Mouse (Mus musculus): Measurements from ENCODE around the gene Efna5. TPM values are rescaled to one million over a fixed set of nuclear protein-coding genes. Genes with fewer than 3 reads are reported as not detected.

Efna5 gene
- total RNA-seq, 2 experiments from 2014 or later: 16.2 to 18.2 TPM

- DNase-seq (ENCODE audit: low spot score in 2 of 2): no peak
Measured at GRCm38 (mm10) chr17:62857275-62857674, 23.8 kb downstream of the Efna5 start.

GRCm38 (mm10) chr17:62853741-62854140 is 27.4 kb downstream of the Efna5 start:
- no peak for DNase-seq (ENCODE audit: low spot score in 2 of 2)

GRCm38 (mm10) chr17:62852822-62853608 is 28.1 kb downstream of the Efna5 start:
- no peak for DNase-seq (ENCODE audit: low spot score in 2 of 2)

GRCm38 (mm10) chr17:62851268-62851667 is 29.8 kb downstream of the Efna5 start:
- no peak for DNase-seq (ENCODE audit: low spot score in 2 of 2)

- DNase-seq (ENCODE audit: low spot score in 2 of 2): no peak
Measured at GRCm38 (mm10) chr17:62850603-62851002, 30.5 kb downstream of the Efna5 start.

- no peak for DNase-seq (ENCODE audit: low spot score in 2 of 2)
Measured at GRCm38 (mm10) chr17:62849676-62850075, 31.4 kb downstream of the Efna5 start.

- no peak for DNase-seq (ENCODE audit: low spot score in 2 of 2)
Measured at GRCm38 (mm10) chr17:62845656-62846055, 35.5 kb downstream of the Efna5 start.

- no peak for DNase-seq (ENCODE audit: low spot score in 2 of 2)
Measured at GRCm38 (mm10) chr17:62844329-62844728, 36.8 kb downstream of the Efna5 start.

- DNase-seq (ENCODE audit: low spot score in 2 of 2): no peak
Measured at GRCm38 (mm10) chr17:62837336-62837735, 43.8 kb downstream of the Efna5 start.

- no peak for DNase-seq (ENCODE audit: low spot score in 2 of 2)
Measured at GRCm38 (mm10) chr17:62836598-62837106, 44.5 kb downstream of the Efna5 start.

GRCm38 (mm10) chr17:62832550-62833127 is 48.5 kb downstream of the Efna5 start:
- DNase-seq (ENCODE audit: low spot score in 2 of 2): no peak

GRCm38 (mm10) chr17:62827549-62827948 is 53.6 kb downstream of the Efna5 start:
- no peak for DNase-seq (ENCODE audit: low spot score in 2 of 2)

GRCm38 (mm10) chr17:62821219-62821618 is 59.9 kb downstream of the Efna5 start:
- DNase-seq (ENCODE audit: low spot score in 2 of 2): no peak

GRCm38 (mm10) chr17:62819931-62820330 is 61.2 kb downstream of the Efna5 start:
- DNase-seq (ENCODE audit: low spot score in 2 of 2): no peak

- no peak for DNase-seq (ENCODE audit: low spot score in 2 of 2)
Measured at GRCm38 (mm10) chr17:62818821-62819220, 62.3 kb downstream of the Efna5 start.

- no peak for DNase-seq (ENCODE audit: low spot score in 2 of 2)
Measured at GRCm38 (mm10) chr17:62818337-62818736, 62.8 kb downstream of the Efna5 start.

GRCm38 (mm10) chr17:62816879-62817278 is 64.2 kb downstream of the Efna5 start:
- no peak for DNase-seq (ENCODE audit: low spot score in 2 of 2)

GRCm38 (mm10) chr17:62813461-62813860 is 67.7 kb downstream of the Efna5 start:
- no peak for DNase-seq (ENCODE audit: low spot score in 2 of 2)

GRCm38 (mm10) chr17:62807891-62808290 is 73.2 kb downstream of the Efna5 start:
- no peak for DNase-seq (ENCODE audit: low spot score in 2 of 2)

- DNase-seq (ENCODE audit: low spot score in 2 of 2): no peak
Measured at GRCm38 (mm10) chr17:62806646-62807045, 74.5 kb downstream of the Efna5 start.

- no peak for DNase-seq (ENCODE audit: low spot score in 2 of 2)
Measured at GRCm38 (mm10) chr17:62802748-62803147, 78.4 kb downstream of the Efna5 start.

GRCm38 (mm10) chr17:62797272-62797671 is 83.8 kb downstream of the Efna5 start:
- no peak for DNase-seq (ENCODE audit: low spot score in 2 of 2)

All from adrenal gland, adult 18-20 months (tissue).